Mouse (Mus musculus) cortical plate, adult 2 months (tissue): ENCODE data around the gene Gm45140. TPM values are rescaled to one million over a fixed set of nuclear protein-coding genes. Genes with fewer than 3 reads are reported as not detected.

ENCODE experiments used
- H3K27ac ChIP-seq: fragments of 200-500 bp; 2 replicates; pipeline ENCODE4 v1.5.1; 2012; ENCODE audit warnings: low read length, control low read depth, inconsistent platforms; ENCODE audit not compliant: insufficient read depth
- H3K4me1 ChIP-seq: fragments of 200-500 bp; 2 replicates; pipeline ENCODE4 v1.6.1; 2011; ENCODE audit warnings: low read length; ENCODE audit not compliant: control insufficient read depth, insufficient read depth
- H3K4me3 ChIP-seq: fragments of 200-500 bp; 2 replicates; pipeline ENCODE4 v1.5.1; 2011; ENCODE audit warnings: mild to moderate bottlenecking, low read length, control low read depth; ENCODE audit not compliant: insufficient read depth
- CTCF ChIP-seq: fragments of 200-500 bp; IDR thresholded peaks from 2 replicates; pipeline ENCODE4 v1.5.1; 2011; ENCODE audit warnings: mild to moderate bottlenecking, control low read depth, low read length; ENCODE audit not compliant: insufficient read depth; ENCODE audit errors: extremely low read depth
- POLR2A ChIP-seq: fragments of 200-500 bp; IDR thresholded peaks from 2 replicates; pipeline ENCODE4 v1.6.1; 2011; ENCODE audit warnings: mild to moderate bottlenecking, low read length, control low read depth; ENCODE audit not compliant: insufficient read depth; ENCODE audit errors: extremely low read depth
- polyA plus RNA-seq: library from polyadenylated mRNA; depleted of rRNA; stranded (reverse); fragments of >200 nt; gene quantifications from 2 replicates; pipeline ENCODE4 v1.2.3, GENCODE M21; 2012

Gm45140 gene
- polyA plus RNA-seq, 1 experiment: 4.3 TPM

- no peak for TF ChIP-seq POLR2A
- no peak for TF ChIP-seq CTCF
- no peak overlapping the region for H3K4me3 ChIP-seq
- no peaks in the 10 kb centered on the region for H3K4me1 ChIP-seq
- H3K27ac ChIP-seq: no peak overlapping the region
These were observed 75.7 kb downstream of the Gm45140 start for GRCm38 (mm10) chr6:87759850-87760249.

GRCm38 (mm10) chr6:87759404-87759803, 76.2 kb downstream of the Gm45140 start:
- H3K4me3 ChIP-seq: no peak overlapping the region
- TF ChIP-seq CTCF (no peak), POLR2A (no peak)
- no peaks in the 10 kb centered on the region for H3K4me1 ChIP-seq
- no peak overlapping the region for H3K27ac ChIP-seq

- TF ChIP-seq POLR2A: no peak
- TF ChIP-seq CTCF: no peak
- Histone ChIP-seq H3K4me3 (no peak overlapping the region), H3K4me1 (no peaks in the 10 kb centered on the region), H3K27ac (no peak overlapping the region)
These were observed 78.7 kb downstream of the Gm45140 start for GRCm38 (mm10) chr6:87756896-87757295.

GRCm38 (mm10) chr6:87755196-87755595, 80.4 kb downstream of the Gm45140 start:
- Histone ChIP-seq H3K4me3 (no peak overlapping the region), H3K27ac (no peak overlapping the region), H3K4me1 (no peaks in the 10 kb centered on the region)
- TF ChIP-seq CTCF (no peak), POLR2A (no peak)

- Histone ChIP-seq H3K4me1 (no peaks in the 10 kb centered on the region), H3K27ac (no peak overlapping the region), H3K4me3 (no peak overlapping the region)
- TF ChIP-seq CTCF (no peak), POLR2A (no peak)
These were observed 84.0 kb downstream of the Gm45140 start for GRCm38 (mm10) chr6:87751574-87751973.

- TF ChIP-seq POLR2A (no peak), CTCF (no peak)
- Histone ChIP-seq H3K27ac (no peak overlapping the region), H3K4me3 (no peak overlapping the region), H3K4me1 (no peaks in the 10 kb centered on the region)
These were observed 85.2 kb downstream of the Gm45140 start for GRCm38 (mm10) chr6:87750184-87750910.

GRCm38 (mm10) chr6:87748531-87748930, 87.1 kb downstream of the Gm45140 start:
- TF ChIP-seq POLR2A (no peak), CTCF (no peak)
- H3K4me1 ChIP-seq: no peaks in the 10 kb centered on the region
- H3K4me3 ChIP-seq: no peak overlapping the region
- no peak overlapping the region for H3K27ac ChIP-seq

- no peak overlapping the region for H3K27ac ChIP-seq
- no peaks in the 10 kb centered on the region for H3K4me1 ChIP-seq
- no peak overlapping the region for H3K4me3 ChIP-seq
- no peak for TF ChIP-seq POLR2A
- no peak for TF ChIP-seq CTCF
These were observed 87.5 kb downstream of the Gm45140 start for GRCm38 (mm10) chr6:87748078-87748477.

- no peaks in the 10 kb centered on the region for H3K4me1 ChIP-seq
- H3K4me3 ChIP-seq: no peak overlapping the region
- TF ChIP-seq CTCF (no peak), POLR2A (no peak)
- H3K27ac ChIP-seq: no peak overlapping the region
These were observed 88.7 kb downstream of the Gm45140 start for GRCm38 (mm10) chr6:87746849-87747248.

- H3K27ac ChIP-seq: no peak overlapping the region
- TF ChIP-seq POLR2A (no peak), CTCF (no peak)
- H3K4me1 ChIP-seq: no peaks in the 10 kb centered on the region
- H3K4me3 ChIP-seq: no peak overlapping the region
These were observed 89.5 kb downstream of the Gm45140 start for GRCm38 (mm10) chr6:87746059-87746458.

- Histone ChIP-seq H3K4me1 (no peaks in the 10 kb centered on the region), H3K27ac (no peak overlapping the region), H3K4me3 (no peak overlapping the region)
- TF ChIP-seq CTCF: no peak
- TF ChIP-seq POLR2A: no peak
These were observed 90.3 kb downstream of the Gm45140 start for GRCm38 (mm10) chr6:87745301-87745700.
